Mouse (Mus musculus): ENCODE measurements around the gene Rex2.
"Not testable (repeated sequence)": the region's sequence is repeated elsewhere in the genome, so short reads cannot be mapped to it uniquely, and the experiment has no call there.

The Rex2 gene

DNA sequence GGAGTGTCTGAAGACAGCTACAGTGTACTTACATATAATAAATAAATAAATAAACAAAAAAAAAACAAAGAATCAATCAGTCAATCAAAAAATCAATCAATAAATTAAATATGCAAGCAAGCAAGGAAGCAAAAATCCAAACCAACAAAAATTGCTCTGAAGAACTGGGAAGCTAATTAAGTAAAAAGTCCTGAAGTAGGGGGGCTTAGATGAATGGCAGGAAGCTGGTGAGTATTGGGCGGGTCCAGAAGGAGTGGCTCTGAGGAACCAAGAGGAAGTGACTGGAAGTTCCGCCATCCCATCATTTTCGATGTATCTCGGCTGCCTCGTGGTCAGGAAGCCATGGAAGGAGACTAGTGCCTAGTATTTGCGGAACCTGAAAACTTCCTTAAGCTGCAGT lies at the start of gene Rex2:
Gene Rex2 (plus strand): TSS at position 301 of the 400 bp plus-strand sequence.
- in situ Hi-C loops (cut with MboI, MseI), result not testable (repeated sequence)

DNA sequence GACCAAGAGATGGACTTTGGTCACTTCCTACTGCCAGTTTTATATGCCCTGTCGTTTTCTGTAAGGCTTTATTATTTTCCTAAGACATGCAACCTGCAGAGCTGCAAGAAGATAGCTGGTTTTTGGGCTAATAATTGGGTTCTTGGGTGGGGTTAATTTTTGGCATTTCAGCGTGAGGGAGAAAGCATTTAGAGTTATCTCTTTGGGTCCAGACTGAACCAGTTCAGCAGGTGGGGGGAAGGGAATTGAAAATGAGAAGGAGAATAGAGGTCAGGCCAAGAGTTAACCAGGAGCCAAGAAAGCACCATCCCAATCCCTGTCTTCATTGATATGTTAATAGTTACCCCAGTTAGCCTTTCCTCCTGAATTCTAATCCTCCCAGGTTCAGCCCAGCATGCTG lies 45.1 kb upstream of the Rex2 start:
- in situ Hi-C loops (cut with MboI, MseI), result not testable (repeated sequence)

- in situ Hi-C loops (cut with MboI, MseI), result loop anchor here (5.0 kb wide), 1 partner anchor 521 kb away; no protein-coding TSS in a partner anchor
Observed at GRCm38 (mm10) chr4:147018400-147018799, 3.2 kb upstream of the Rex2 start.

DNA sequence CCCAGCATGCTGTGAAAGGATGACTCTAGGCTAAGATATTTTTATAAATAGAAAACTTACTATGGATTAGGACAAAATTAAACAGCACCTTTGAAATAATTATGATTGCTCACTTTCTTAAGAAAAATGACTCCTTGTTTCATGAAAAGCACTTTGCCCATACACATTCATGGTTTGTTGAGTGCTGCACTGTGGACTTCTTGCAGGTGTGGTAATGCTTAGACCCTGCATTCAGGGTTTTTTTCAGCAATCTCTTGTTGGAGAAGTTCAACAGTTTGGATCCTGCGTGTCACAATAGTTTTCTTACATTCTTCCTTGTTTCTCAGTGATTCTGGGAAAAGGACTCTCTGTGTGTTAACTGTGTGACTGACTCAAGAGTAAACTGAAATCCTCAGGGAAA lies 4.7 kb downstream of the Rex2 start:
- in situ Hi-C loops (cut with MboI, MseI), result not testable (repeated sequence)

GRCm38 (mm10) chr4:147031308-147032036 lies 9.8 kb downstream of the Rex2 start:
- in situ Hi-C loops (cut with MboI, MseI), result loop anchor here (5.0 kb wide), 2 partner anchors 864 to 1349 kb away; no protein-coding TSS in a partner anchor

DNA sequence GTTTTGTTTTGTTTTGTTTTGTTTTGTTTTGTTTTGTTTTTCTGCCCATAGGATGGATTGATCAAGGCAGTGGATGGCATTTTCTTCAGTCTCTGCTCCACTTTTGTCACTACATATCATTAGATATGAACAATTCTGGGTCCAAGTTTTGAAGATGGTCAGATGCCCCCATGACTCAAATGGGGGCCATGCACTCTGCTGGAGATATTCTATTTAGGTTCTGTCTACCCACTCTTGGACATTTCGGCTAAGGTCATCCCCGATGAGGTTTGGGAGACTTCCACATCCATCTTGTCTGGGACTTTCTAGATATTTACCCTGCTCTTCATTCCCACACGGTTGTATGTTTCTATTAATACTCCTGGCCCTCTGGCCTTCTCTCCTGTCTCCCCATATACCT lies 42.1 kb downstream of the Rex2 start:
- in situ Hi-C loops (cut with MboI, MseI), result loop anchor here (5.0 kb wide), 1 partner anchor 334 kb away; no protein-coding TSS in a partner anchor

- in situ Hi-C loops (cut with MboI, MseI), result loop anchor here (5.0 kb wide), 1 partner anchor 859 kb away; no protein-coding TSS in a partner anchor
Observed at GRCm38 (mm10) chr4:147065861-147066260, 44.2 kb downstream of the Rex2 start.

DNA sequence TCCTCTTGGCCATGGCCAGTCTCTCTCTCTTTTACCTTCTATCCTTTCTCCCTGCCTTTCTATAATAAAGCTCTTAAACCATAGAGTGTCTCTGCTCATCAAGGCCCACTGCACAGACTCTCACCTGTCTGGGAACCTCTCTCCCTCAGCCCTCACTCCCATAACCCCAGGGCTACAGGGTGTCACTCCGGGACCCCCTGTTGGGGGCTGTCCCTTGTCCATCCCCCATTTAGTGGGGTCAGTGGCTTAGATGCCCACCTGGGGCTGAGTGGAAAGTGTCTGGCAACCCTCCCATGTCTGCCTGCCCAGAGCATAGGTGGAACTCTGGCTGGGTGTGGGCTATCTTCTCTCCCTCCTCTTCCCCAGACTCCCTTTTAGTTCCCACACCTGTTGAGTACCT lies 44.7 kb downstream of the Rex2 start:
- in situ Hi-C loops (cut with MboI, MseI), result loop anchor here (5.0 kb wide), 1 partner anchor 859 kb away; no protein-coding TSS in a partner anchor

GRCm38 (mm10) chr4:147095641-147096040 lies 74.0 kb downstream of the Rex2 start:
- in situ Hi-C loops (cut with MboI, MseI), result loop anchor here (5.0 kb wide), 3 partner anchors 523 to 1358 kb away; no protein-coding TSS in a partner anchor

- in situ Hi-C loops (cut with MboI, MseI), result not testable (repeated sequence)
Observed at GRCm38 (mm10) chr4:147101666-147102626, 80.3 kb downstream of the Rex2 start.

DNA sequence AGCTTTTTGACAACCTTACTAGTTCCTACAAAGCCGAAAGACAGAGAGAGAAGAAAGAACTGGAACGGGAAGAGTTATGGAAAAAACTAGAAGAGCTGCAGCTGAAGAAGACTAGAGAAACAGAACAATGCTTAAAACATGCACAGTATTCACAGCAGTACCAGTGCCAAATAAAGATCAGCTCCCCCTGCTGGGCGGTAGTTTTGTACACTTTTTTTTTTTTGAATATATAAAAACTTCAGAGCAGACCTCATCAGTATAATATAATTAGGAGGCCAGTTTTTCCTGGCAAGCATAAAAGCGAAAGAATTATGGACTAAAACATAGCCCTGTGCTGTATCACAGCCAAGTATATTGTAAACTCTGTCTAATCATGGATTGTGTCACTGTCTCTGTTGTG lies 82.2 kb downstream of the Rex2 start:
- in situ Hi-C loops (cut with MboI, MseI), result not testable (repeated sequence)

Data from T-helper 2 cell (primary cell).